Mouse (Mus musculus): ENCODE results near the gene Sorcs1. TPM values are rescaled to one million over a fixed set of nuclear protein-coding genes. Genes with fewer than 3 reads are reported as not detected.

The Sorcs1 gene
- polyA plus RNA-seq, 1 experiment from 2014 or later = 3.5 TPM

DNA sequence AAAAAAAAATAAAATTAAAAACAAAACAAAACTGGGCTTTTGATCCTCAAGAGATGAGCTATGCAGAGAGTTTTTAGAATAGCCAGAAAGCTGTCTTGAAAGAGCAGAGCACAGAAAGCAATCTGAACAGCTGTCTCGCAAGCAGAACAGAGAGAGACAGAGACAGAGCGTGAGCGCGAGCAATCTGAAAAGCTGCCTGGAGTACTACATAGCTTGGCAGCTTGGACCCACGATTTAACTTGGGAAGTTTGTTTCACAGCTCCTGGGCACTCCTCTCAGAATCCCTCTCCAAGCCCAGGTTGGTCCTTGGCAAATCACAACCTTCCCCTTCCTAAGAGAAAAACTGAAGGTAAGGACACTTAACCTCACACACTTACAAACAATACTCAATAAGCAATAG lies 192.1 kb downstream of the Sorcs1 start:
- DNase-seq (ENCODE audit: low spot score) = no peak
- H3K4me3 ChIP-seq (ENCODE audit: low read depth, low read length) = no peak overlapping the region
- WGBS = 87% methylated on average over 5 of the region's 5 CpGs
- ATAC-seq (ENCODE audit: low read depth) = no peak
- H3K9ac ChIP-seq (ENCODE audit: low read depth, low read length) = no peak overlapping the region
- no peaks in the 10 kb centered on the region for H3K36me3 ChIP-seq (ENCODE audit: control insufficient read depth, insufficient read depth, low read length)
- H3K9me3 ChIP-seq (ENCODE audit: control insufficient read depth, low read length) = no peaks in the 10 kb centered on the region
- H3K27ac ChIP-seq (replicated peaks; ENCODE audit: low read depth, low read length) = no peak overlapping the region
- H3K4me1 ChIP-seq (ENCODE audit: control insufficient read depth, insufficient read depth, low read length) = no peaks in the 10 kb centered on the region
- H3K27me3 ChIP-seq (replicated peaks; ENCODE audit: control insufficient read depth, insufficient read depth, low read length) = no peaks in the 10 kb centered on the region
- H3K4me2 ChIP-seq (ENCODE audit: low read depth, low read length) = no peak overlapping the region

- H3K9ac ChIP-seq (ENCODE audit: low read depth, low read length) = no peak overlapping the region
- H3K4me1 ChIP-seq (ENCODE audit: control insufficient read depth, insufficient read depth, low read length) = no peaks in the 10 kb centered on the region
- 76% methylated on average over 6 of the region's 6 CpGs for WGBS
- ATAC-seq (ENCODE audit: low read depth) = no peak
- H3K9me3 ChIP-seq (ENCODE audit: control insufficient read depth, low read length) = no peaks in the 10 kb centered on the region
- H3K27me3 ChIP-seq (replicated peaks; ENCODE audit: control insufficient read depth, insufficient read depth, low read length) = no peaks in the 10 kb centered on the region
- H3K4me2 ChIP-seq (ENCODE audit: low read depth, low read length) = no peak overlapping the region
- no peak overlapping the region for H3K27ac ChIP-seq (replicated peaks; ENCODE audit: low read depth, low read length)
- DNase-seq (ENCODE audit: low spot score) = no peak
- no peaks in the 10 kb centered on the region for H3K36me3 ChIP-seq (ENCODE audit: control insufficient read depth, insufficient read depth, low read length)
- H3K4me3 ChIP-seq (ENCODE audit: low read depth, low read length) = no peak overlapping the region
Observed at GRCm38 (mm10) chr19:50476774-50477173, 201.7 kb downstream of the Sorcs1 start.

DNA sequence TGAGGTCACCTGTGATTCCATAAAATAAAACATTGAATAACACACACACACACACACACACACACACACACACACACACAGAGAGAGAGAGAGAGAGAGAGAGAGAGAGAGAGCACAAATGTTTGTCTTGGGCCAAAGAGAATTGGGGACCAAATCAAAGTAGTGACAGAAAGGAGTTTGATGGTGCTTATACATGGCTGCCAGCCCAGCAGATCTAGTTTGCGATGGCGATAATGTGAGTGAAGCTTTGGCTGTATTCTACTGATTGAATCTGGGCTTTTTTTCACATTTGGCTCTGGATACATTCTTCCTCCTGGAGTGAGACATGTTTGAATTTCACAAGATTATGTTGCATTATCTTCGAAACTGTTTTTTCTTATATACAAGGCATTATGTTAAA lies 209.9 kb downstream of the Sorcs1 start:
- ATAC-seq (ENCODE audit: low read depth) = no peak
- Histone ChIP-seq H3K9ac (ENCODE audit: low read depth, low read length) (no peak overlapping the region), H3K4me2 (ENCODE audit: low read depth, low read length) (no peak overlapping the region), H3K9me3 (ENCODE audit: control insufficient read depth, low read length) (no peaks in the 10 kb centered on the region), H3K27ac (replicated peaks; ENCODE audit: low read depth, low read length) (no peak overlapping the region), H3K27me3 (replicated peaks; ENCODE audit: control insufficient read depth, insufficient read depth, low read length) (no peaks in the 10 kb centered on the region), H3K36me3 (ENCODE audit: control insufficient read depth, insufficient read depth, low read length) (no peaks in the 10 kb centered on the region), H3K4me1 (ENCODE audit: control insufficient read depth, insufficient read depth, low read length) (no peaks in the 10 kb centered on the region), H3K4me3 (ENCODE audit: low read depth, low read length) (no peak overlapping the region)
- WGBS = 90% methylated on average over 3 of the region's 3 CpGs
- DNase-seq (ENCODE audit: low spot score) = no peak

DNA sequence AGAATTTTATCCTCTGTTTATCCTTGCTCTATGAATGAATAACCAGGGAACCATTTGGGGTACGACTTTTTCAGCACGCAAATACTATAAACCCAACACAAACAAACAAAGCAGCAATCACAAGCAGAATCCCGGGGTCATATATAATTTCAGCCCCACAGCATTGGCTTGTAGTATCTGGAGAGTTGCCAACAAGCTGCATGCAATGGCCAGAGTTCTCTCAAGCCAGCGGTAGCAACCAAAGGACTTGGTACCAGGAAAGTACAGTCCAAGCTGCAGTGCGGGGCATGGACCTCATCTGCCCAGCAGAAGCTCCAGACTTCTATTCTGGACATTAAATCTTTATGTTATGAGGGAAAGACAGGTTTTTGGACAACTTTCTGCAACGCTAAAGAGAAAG lies 213.6 kb downstream of the Sorcs1 start:
- Histone ChIP-seq H3K9ac (ENCODE audit: low read depth, low read length) (no peak overlapping the region), H3K4me3 (ENCODE audit: low read depth, low read length) (no peak overlapping the region), H3K27me3 (replicated peaks; ENCODE audit: control insufficient read depth, insufficient read depth, low read length) (no peaks in the 10 kb centered on the region), H3K27ac (replicated peaks; ENCODE audit: low read depth, low read length) (no peak overlapping the region), H3K36me3 (ENCODE audit: control insufficient read depth, insufficient read depth, low read length) (no peaks in the 10 kb centered on the region), H3K4me1 (ENCODE audit: control insufficient read depth, insufficient read depth, low read length) (no peaks in the 10 kb centered on the region), H3K9me3 (ENCODE audit: control insufficient read depth, low read length) (no peaks in the 10 kb centered on the region), H3K4me2 (ENCODE audit: low read depth, low read length) (no peak overlapping the region)
- DNase-seq (ENCODE audit: low spot score) (peak; percentile 32), ATAC-seq (ENCODE audit: low read depth) (no peak)
- WGBS = 61% methylated on average over 6 of the region's 6 CpGs

DNA sequence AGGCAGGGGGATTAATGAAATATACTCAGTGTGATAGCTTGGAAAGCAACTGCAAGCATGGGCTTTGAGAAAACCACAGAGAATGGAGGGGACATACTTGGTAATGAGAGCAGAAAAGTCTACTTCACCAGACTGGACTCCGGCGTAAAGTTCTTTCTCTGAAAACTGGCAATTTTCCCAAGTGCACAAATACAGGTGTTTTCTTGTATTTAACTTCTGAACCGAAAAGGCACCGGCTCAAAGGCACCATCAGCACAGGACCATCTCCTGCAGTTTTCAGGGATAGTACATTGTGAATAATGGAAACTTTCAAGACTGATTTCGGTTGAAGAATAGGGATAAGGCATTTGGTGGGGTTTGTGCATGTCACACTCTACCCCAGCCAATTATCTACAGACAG lies 219.9 kb downstream of the Sorcs1 start:
- H3K4me2 ChIP-seq (ENCODE audit: low read depth, low read length) = no peak overlapping the region
- ATAC-seq (ENCODE audit: low read depth) (no peak), DNase-seq (ENCODE audit: low spot score) (no peak)
- no peak overlapping the region for H3K9ac ChIP-seq (ENCODE audit: low read depth, low read length)
- no peaks in the 10 kb centered on the region for H3K27me3 ChIP-seq (replicated peaks; ENCODE audit: control insufficient read depth, insufficient read depth, low read length)
- no peak overlapping the region for H3K4me3 ChIP-seq (ENCODE audit: low read depth, low read length)
- H3K36me3 ChIP-seq (ENCODE audit: control insufficient read depth, insufficient read depth, low read length) = no peaks in the 10 kb centered on the region
- no peaks in the 10 kb centered on the region for H3K9me3 ChIP-seq (ENCODE audit: control insufficient read depth, low read length)
- WGBS = 92% methylated on average over 5 of the region's 5 CpGs
- no peaks in the 10 kb centered on the region for H3K4me1 ChIP-seq (ENCODE audit: control insufficient read depth, insufficient read depth, low read length)
- H3K27ac ChIP-seq (replicated peaks; ENCODE audit: low read depth, low read length) = no peak overlapping the region

- WGBS = 50% methylated on average over 5 of the region's 5 CpGs
- ATAC-seq (ENCODE audit: low read depth) = no peak
Observed at GRCm38 (mm10) chr19:50457275-50457892, 221.1 kb downstream of the Sorcs1 start.

DNA sequence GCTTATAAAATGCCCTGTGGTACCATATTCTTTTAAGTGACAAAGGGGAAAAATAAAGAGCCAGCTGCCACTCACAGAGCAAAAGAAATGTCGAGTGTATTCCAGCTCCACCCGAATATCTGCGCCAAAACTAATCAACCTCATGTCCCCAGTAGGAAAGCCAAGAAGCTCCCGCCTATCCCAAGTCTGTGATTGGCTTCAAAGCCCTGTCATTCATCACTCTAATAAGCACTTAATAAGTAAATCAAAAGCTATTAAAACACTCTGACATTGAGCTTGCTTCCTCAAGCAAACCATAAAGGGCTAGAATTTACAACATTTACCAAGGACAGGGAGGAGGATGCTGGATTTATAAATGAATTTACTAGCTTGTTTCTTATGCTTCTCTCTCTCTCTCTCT lies 237.3 kb downstream of the Sorcs1 start:
- Histone ChIP-seq H3K4me1 (ENCODE audit: control insufficient read depth, insufficient read depth, low read length) (peaks cover 2% of the 10 kb centered on the region; the same call in 1 of the 2 replicates), H3K4me2 (ENCODE audit: low read depth, low read length) (peak overlapping the region; percentile 42; the same call in 1 of the 2 replicates), H3K4me3 (ENCODE audit: low read depth, low read length) (no peak overlapping the region), H3K27me3 (replicated peaks; ENCODE audit: control insufficient read depth, insufficient read depth, low read length) (no peaks in the 10 kb centered on the region), H3K9ac (ENCODE audit: low read depth, low read length) (no peak overlapping the region), H3K36me3 (ENCODE audit: control insufficient read depth, insufficient read depth, low read length) (no peaks in the 10 kb centered on the region), H3K27ac (replicated peaks; ENCODE audit: low read depth, low read length) (no peak overlapping the region), H3K9me3 (ENCODE audit: control insufficient read depth, low read length) (no peaks in the 10 kb centered on the region)
- DNase-seq (ENCODE audit: low spot score) (peak; percentile 16), ATAC-seq (ENCODE audit: low read depth) (no peak)
- 12% methylated on average over 4 of the region's 4 CpGs for WGBS

More at GRCm38 (mm10) chr19:50457275-50457892, 221.1 kb downstream of the Sorcs1 start:
- H3K4me2 ChIP-seq (ENCODE audit: low read depth, low read length) = no peak overlapping the region
- H3K27ac ChIP-seq (replicated peaks; ENCODE audit: low read depth, low read length) = no peak overlapping the region
- H3K9me3 ChIP-seq (ENCODE audit: control insufficient read depth, low read length) = no peaks in the 10 kb centered on the region
- no peaks in the 10 kb centered on the region for H3K27me3 ChIP-seq (replicated peaks; ENCODE audit: control insufficient read depth, insufficient read depth, low read length)
- H3K4me1 ChIP-seq (ENCODE audit: control insufficient read depth, insufficient read depth, low read length) = no peaks in the 10 kb centered on the region
- no peak overlapping the region for H3K4me3 ChIP-seq (ENCODE audit: low read depth, low read length)
- DNase-seq (ENCODE audit: low spot score) = no peak
- H3K9ac ChIP-seq (ENCODE audit: low read depth, low read length) = no peak overlapping the region
- no peaks in the 10 kb centered on the region for H3K36me3 ChIP-seq (ENCODE audit: control insufficient read depth, insufficient read depth, low read length)

DNA sequence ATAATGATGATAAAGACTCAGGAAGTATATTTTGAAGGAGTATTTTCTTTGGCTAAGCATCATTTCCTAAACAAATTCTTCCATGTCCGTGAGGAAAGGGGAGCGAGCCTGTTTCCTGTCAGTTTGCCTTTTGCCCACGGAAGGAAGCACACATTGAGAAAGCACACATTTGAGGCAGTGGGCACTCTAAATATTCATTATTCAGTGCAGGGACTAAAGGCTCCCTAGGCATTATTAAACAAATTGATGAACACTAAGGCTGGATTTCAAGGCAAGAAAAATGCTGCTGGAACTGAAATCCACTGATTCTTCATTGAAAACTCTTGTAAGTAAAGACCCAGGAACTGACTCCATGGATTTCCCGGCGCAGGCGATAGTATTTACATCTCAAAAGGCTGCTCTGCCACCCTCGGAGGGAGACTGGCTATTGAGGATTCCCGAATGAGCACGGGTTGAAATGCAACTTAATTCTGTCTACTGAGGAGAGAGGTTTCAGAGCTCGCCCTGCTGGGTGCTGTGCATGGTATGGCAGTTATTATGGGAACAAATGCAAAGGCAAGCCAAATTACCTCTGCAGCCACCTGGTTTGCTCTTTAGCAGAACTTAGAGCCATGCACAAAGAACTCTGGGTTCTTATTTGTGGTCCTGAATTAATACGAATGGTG lies 238.1 kb downstream of the Sorcs1 start:
- peak; percentile 29 for DNase-seq (ENCODE audit: low spot score)
- no peaks in the 10 kb centered on the region for H3K36me3 ChIP-seq (ENCODE audit: control insufficient read depth, insufficient read depth, low read length)
- no peaks in the 10 kb centered on the region for H3K9me3 ChIP-seq (ENCODE audit: control insufficient read depth, low read length)
- no peak overlapping the region for H3K9ac ChIP-seq (ENCODE audit: low read depth, low read length)
- no peak for ATAC-seq (ENCODE audit: low read depth)
- peak overlapping the region; percentile 42 for H3K4me2 ChIP-seq (ENCODE audit: low read depth, low read length)
- no peak overlapping the region for H3K4me3 ChIP-seq (ENCODE audit: low read depth, low read length)
- no peaks in the 10 kb centered on the region for H3K27me3 ChIP-seq (replicated peaks; ENCODE audit: control insufficient read depth, insufficient read depth, low read length)
- WGBS = 3% methylated on average over 11 of the region's 11 CpGs
- no peak overlapping the region for H3K27ac ChIP-seq (replicated peaks; ENCODE audit: low read depth, low read length)
- H3K4me1 ChIP-seq (ENCODE audit: control insufficient read depth, insufficient read depth, low read length) = peaks cover 2% of the 10 kb centered on the region; the same call in 1 of the 2 replicates

- H3K9me3 ChIP-seq (ENCODE audit: control insufficient read depth, low read length) = no peaks in the 10 kb centered on the region
- 6% methylated on average over 3 of the region's 3 CpGs for WGBS
- no peak overlapping the region for H3K27ac ChIP-seq (replicated peaks; ENCODE audit: low read depth, low read length)
- no peak overlapping the region for H3K4me3 ChIP-seq (ENCODE audit: low read depth, low read length)
- H3K9ac ChIP-seq (ENCODE audit: low read depth, low read length) = no peak overlapping the region
- no peaks in the 10 kb centered on the region for H3K36me3 ChIP-seq (ENCODE audit: control insufficient read depth, insufficient read depth, low read length)
- no peak for ATAC-seq (ENCODE audit: low read depth)
- H3K4me1 ChIP-seq (ENCODE audit: control insufficient read depth, insufficient read depth, low read length) = peaks cover 2% of the 10 kb centered on the region; the same call in 1 of the 2 replicates
- no peak overlapping the region for H3K4me2 ChIP-seq (ENCODE audit: low read depth, low read length)
- peak; percentile 7 for DNase-seq (ENCODE audit: low spot score)
- H3K27me3 ChIP-seq (replicated peaks; ENCODE audit: control insufficient read depth, insufficient read depth, low read length) = no peaks in the 10 kb centered on the region
Observed at GRCm38 (mm10) chr19:50439464-50439881, 239.0 kb downstream of the Sorcs1 start.

Measured in embryonic facial prominence, embryonic 14.5 days (tissue).